Mouse (Mus musculus): ENCODE measurements around the gene Zdhhc24.

DNA sequence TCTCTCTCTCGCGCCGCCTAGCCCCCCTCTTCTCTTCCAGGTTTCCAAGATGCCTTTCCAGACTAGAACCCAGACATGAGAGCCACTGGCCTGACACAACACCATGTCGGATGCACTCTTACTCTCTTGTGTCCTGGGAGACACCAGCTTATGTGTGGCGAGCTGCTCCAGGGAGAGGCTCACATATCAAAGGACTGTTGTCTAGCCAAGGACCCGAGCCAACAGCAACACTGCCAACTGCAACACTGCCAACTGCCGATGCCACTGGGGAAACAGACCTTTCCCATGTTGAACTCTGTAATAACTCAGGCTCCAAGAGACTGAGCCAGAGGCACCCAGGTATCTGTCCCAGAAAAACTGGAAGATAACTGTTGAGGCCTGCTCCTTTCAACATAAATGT, 49.3 kb upstream of the Zdhhc24 start:
- TF ChIP-seq CTCF (conservative IDR thresholded peaks at IDR 0.05; ENCODE audit: low read length) (no peak), POU5F1 (IDR thresholded peaks at IDR 0.05; ENCODE audit: borderline replicate concordance, low read length) (no peak)
